Mouse (Mus musculus) embryonic facial prominence, embryonic 15.5 days (tissue): ENCODE results near the gene Spef1. TPM values are rescaled to one million over a fixed set of nuclear protein-coding genes. Genes with fewer than 3 reads are reported as not detected.

Experiments used
- ATAC-seq: fragments of 200-750 bp; cut with Nextera tagmentation; 2 replicates; pipeline ENCODE4 v1.8.0; 2017; ENCODE audit warnings: low read depth, moderate TSS enrichment; ENCODE audit not compliant: insufficient number of reproducible peaks, low FRiP score, low TSS enrichment
- H3K27ac ChIP-seq: fragments of 300-500 bp; sonication (generic); replicated peaks from 2 replicates; pipeline ENCODE4 v1.5.1; 2015; ENCODE audit warnings: mild to moderate bottlenecking, inconsistent platforms
- H3K27me3 ChIP-seq: fragments of 300-500 bp; sonication (generic); 2 replicates; pipeline ENCODE4 v1.6.1; 2015; ENCODE audit warnings: inconsistent platforms
- H3K36me3 ChIP-seq: fragments of 300-500 bp; sonication (generic); 2 replicates; pipeline ENCODE4 v1.6.1; 2015; ENCODE audit warnings: mild to moderate bottlenecking, inconsistent platforms
- H3K4me1 ChIP-seq: fragments of 300-500 bp; sonication (generic); 2 replicates; pipeline ENCODE4 v1.6.1; 2015; ENCODE audit warnings: inconsistent platforms
- H3K4me2 ChIP-seq: fragments of 300-500 bp; sonication (generic); replicated peaks from 2 replicates; pipeline ENCODE4 v1.6.1; 2015; ENCODE audit warnings: mild to moderate bottlenecking, inconsistent platforms
- H3K4me3 ChIP-seq: fragments of 300-500 bp; sonication (generic); replicated peaks from 2 replicates; pipeline ENCODE4 v1.5.1; 2015; ENCODE audit warnings: mild to moderate bottlenecking, inconsistent platforms
- H3K9ac ChIP-seq: fragments of 300-500 bp; sonication (generic); 2 replicates; pipeline ENCODE4 v1.6.1; 2015; ENCODE audit warnings: inconsistent platforms
- H3K9me3 ChIP-seq: fragments of 300-500 bp; sonication (generic); replicated peaks from 2 replicates; pipeline ENCODE4 v1.6.1; 2016; ENCODE audit warnings: inconsistent platforms
- WGBS: fragments of 180-500 bp; shearing (Covaris S2); methylation state at CpG from one replicate; pipeline ENCODE4 v1.1.7; 2015; 5-methylcytosine and 5-hydroxymethylcytosine counted together
- polyA plus RNA-seq: library from polyadenylated mRNA; unstranded; fragments of >200 nt; fragmentation: Nextera tagmentation; extraction: Ambion mirVana; gene quantifications from 2 replicates; pipeline ENCODE4 v1.2.1, GENCODE M21; 2015

Spef1 gene
- polyA plus RNA-seq, 1 experiment from 2014 or later: 15.2 TPM

GRCm38 (mm10) chr2:131170936-131171335, 16.1 kb downstream of the Spef1 start:
- ATAC-seq: no peak
- WGBS: 25% methylated on average over 9 of the region's 9 CpGs
- H3K4me3 ChIP-seq: peak overlapping the region; percentile 34
- H3K4me2 ChIP-seq: peak overlapping the region; percentile 56
- H3K4me1 ChIP-seq: peaks cover 38% of the 10 kb centered on the region
- no peak overlapping the region for H3K27ac ChIP-seq
- H3K36me3 ChIP-seq: no peaks in the 10 kb centered on the region
- peaks cover 26% of the 10 kb centered on the region for H3K27me3 ChIP-seq
- H3K9ac ChIP-seq: no peak overlapping the region
- no peaks in the 10 kb centered on the region for H3K9me3 ChIP-seq

- Histone ChIP-seq H3K27ac (no peak overlapping the region), H3K9ac (no peak overlapping the region), H3K27me3 (peaks cover 26% of the 10 kb centered on the region), H3K4me2 (no peak overlapping the region), H3K4me3 (no peak overlapping the region), H3K4me1 (peaks cover 26% of the 10 kb centered on the region), H3K9me3 (no peaks in the 10 kb centered on the region), H3K36me3 (no peaks in the 10 kb centered on the region)
- no peak for ATAC-seq
- WGBS: 55% methylated on average over 1 of the region's 1 CpGs
Observed at GRCm38 (mm10) chr2:131168914-131169313, 18.2 kb downstream of the Spef1 start.

DNA sequence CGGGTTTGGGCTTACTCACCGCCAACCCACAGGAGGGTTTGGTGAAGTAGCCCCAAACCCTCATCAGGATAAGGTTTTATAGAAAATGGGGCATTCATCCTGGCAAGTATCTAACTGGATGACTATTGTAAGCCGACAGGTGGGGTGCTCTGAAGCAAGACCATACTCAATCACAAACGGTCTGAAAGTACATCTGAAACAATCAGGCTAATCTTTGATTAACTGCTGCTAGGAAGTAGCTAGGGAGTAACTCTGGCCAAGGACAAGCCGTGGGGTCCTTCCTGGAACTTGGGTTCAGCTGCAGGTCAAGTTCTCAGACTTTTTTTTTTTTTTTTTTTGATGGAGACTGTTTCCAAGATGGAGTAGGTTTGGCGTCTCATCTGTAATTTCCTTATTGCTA, 19.1 kb downstream of the Spef1 start:
- Histone ChIP-seq H3K36me3 (no peaks in the 10 kb centered on the region), H3K27me3 (peaks cover 22% of the 10 kb centered on the region), H3K4me2 (no peak overlapping the region), H3K4me1 (peaks cover 28% of the 10 kb centered on the region), H3K27ac (no peak overlapping the region), H3K4me3 (no peak overlapping the region), H3K9me3 (no peaks in the 10 kb centered on the region), H3K9ac (no peak overlapping the region)
- ATAC-seq: no peak
- WGBS: 81% methylated on average over 6 of the region's 6 CpGs

DNA sequence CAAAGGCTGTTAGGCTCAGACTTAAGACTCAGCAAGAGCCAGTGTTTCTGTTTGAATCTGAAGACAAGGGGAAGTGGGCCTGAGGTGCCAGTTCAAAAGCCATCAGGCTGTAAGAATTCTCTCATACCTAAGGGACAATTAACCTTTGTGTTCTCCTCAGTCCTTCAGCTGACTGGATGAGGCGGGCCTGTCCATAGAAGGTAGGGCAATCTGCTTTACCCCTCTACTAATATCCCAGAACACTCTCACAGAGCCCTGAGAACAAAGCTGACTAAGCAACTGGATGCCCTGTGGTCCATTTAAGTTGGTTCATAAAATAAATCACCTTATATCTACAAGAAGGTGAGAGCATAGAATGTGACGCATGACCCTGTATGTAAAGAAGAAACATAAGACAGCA, 20.9 kb downstream of the Spef1 start:
- WGBS: 83% methylated on average over 2 of the region's 2 CpGs
- Histone ChIP-seq H3K4me2 (no peak overlapping the region), H3K27ac (no peak overlapping the region), H3K9ac (no peak overlapping the region), H3K4me3 (no peak overlapping the region), H3K36me3 (no peaks in the 10 kb centered on the region), H3K4me1 (peaks cover 20% of the 10 kb centered on the region), H3K27me3 (peaks cover 4% of the 10 kb centered on the region; the same call in 1 of the 2 replicates), H3K9me3 (no peaks in the 10 kb centered on the region)
- ATAC-seq: no peak

DNA sequence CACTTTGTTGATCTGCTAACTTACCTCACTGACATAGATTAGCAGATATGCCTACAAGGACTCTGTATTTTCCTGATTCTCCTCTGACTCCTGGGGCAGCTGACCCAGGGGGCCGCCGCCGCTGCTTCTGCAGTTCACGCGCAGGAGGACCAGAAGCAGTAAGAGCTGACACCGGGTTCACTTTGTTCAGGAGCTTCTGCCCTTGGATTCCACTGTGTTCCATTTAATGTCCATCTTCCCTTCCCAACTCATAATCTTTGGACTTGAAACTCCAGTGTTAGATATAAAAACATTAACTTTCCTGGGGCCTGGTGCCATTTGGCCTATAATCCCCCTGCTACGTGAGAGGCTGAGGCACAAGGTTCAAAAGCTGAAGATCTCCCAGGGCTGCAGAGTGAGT, 23.2 kb downstream of the Spef1 start:
- 59% methylated on average over 7 of the region's 7 CpGs for WGBS
- Histone ChIP-seq H3K27me3 (no peaks in the 10 kb centered on the region), H3K4me2 (no peak overlapping the region), H3K9ac (no peak overlapping the region), H3K27ac (peak overlapping the region; percentile 58), H3K4me3 (no peak overlapping the region), H3K9me3 (no peaks in the 10 kb centered on the region), H3K4me1 (peaks cover 16% of the 10 kb centered on the region), H3K36me3 (no peaks in the 10 kb centered on the region)
- no peak for ATAC-seq

- Histone ChIP-seq H3K4me3 (peak overlapping the region; percentile 77), H3K4me1 (peaks cover 20% of the 10 kb centered on the region), H3K9me3 (no peaks in the 10 kb centered on the region), H3K36me3 (peaks cover under 1% of the 10 kb centered on the region; the same call in 1 of the 2 replicates), H3K4me2 (peak overlapping the region; percentile 93), H3K27ac (peak overlapping the region; percentile 95), H3K27me3 (no peaks in the 10 kb centered on the region), H3K9ac (peak overlapping the region; percentile 60)
- WGBS: under 1% methylated on average over 17 of the region's 17 CpGs
- peak; percentile 6; the same call in 1 of the 2 replicates for ATAC-seq
Observed at GRCm38 (mm10) chr2:131160671-131161111, 26.4 kb downstream of the Spef1 start.

- Histone ChIP-seq H3K36me3 (peaks cover 6% of the 10 kb centered on the region; the same call in 1 of the 2 replicates), H3K9ac (peak within 1 kb of the TSS; percentile 90), H3K27ac (peak within 1 kb of the TSS; percentile 95), H3K4me1 (peaks cover 20% of the 10 kb centered on the region), H3K4me3 (peak within 1 kb of the TSS; percentile 77), H3K27me3 (no peaks in the 10 kb centered on the region), H3K4me2 (peak within 1 kb of the TSS; percentile 93), H3K9me3 (no peaks in the 10 kb centered on the region)
- WGBS: under 1% methylated on average over 54 of the region's 54 CpGs
- ATAC-seq: peak; percentile 97
Observed at GRCm38 (mm10) chr2:131159938-131160581, 27.0 kb downstream of the Spef1 start, which contains the start of gene 1700037H04Rik. 1700037H04Rik (minus strand) TSS chr2:131160081.

- no peaks in the 10 kb centered on the region for H3K27me3 ChIP-seq
- peak overlapping the region; percentile 77 for H3K4me3 ChIP-seq
- H3K9me3 ChIP-seq: no peaks in the 10 kb centered on the region
- peak overlapping the region; percentile 90 for H3K9ac ChIP-seq
- peaks cover 20% of the 10 kb centered on the region for H3K4me1 ChIP-seq
- peak overlapping the region; percentile 93 for H3K4me2 ChIP-seq
- peaks cover 6% of the 10 kb centered on the region; the same call in 1 of the 2 replicates for H3K36me3 ChIP-seq
- peak; percentile 48 for ATAC-seq
- peak overlapping the region; percentile 95 for H3K27ac ChIP-seq
- under 1% methylated on average over 18 of the region's 18 CpGs for WGBS
Observed at GRCm38 (mm10) chr2:131159491-131159910, 27.6 kb downstream of the Spef1 start.

- WGBS: 91% methylated on average over 7 of the region's 7 CpGs
- no peak for ATAC-seq
- H3K27me3 ChIP-seq: no peaks in the 10 kb centered on the region
- H3K4me1 ChIP-seq: peaks cover 17% of the 10 kb centered on the region
- H3K36me3 ChIP-seq: peaks cover 11% of the 10 kb centered on the region; the same call in 1 of the 2 replicates
- no peak overlapping the region for H3K9ac ChIP-seq
- H3K4me3 ChIP-seq: no peak overlapping the region
- H3K27ac ChIP-seq: no peak overlapping the region
- H3K9me3 ChIP-seq: no peaks in the 10 kb centered on the region
- no peak overlapping the region for H3K4me2 ChIP-seq
Observed at GRCm38 (mm10) chr2:131156987-131157386, 30.1 kb downstream of the Spef1 start.

GRCm38 (mm10) chr2:131154036-131154435, 33.0 kb downstream of the Spef1 start:
- no peak overlapping the region for H3K4me3 ChIP-seq
- H3K4me2 ChIP-seq: no peak overlapping the region
- WGBS: 91% methylated on average over 4 of the region's 4 CpGs
- no peaks in the 10 kb centered on the region for H3K9me3 ChIP-seq
- H3K36me3 ChIP-seq: peaks cover 30% of the 10 kb centered on the region
- peaks cover 8% of the 10 kb centered on the region for H3K4me1 ChIP-seq
- no peak overlapping the region for H3K27ac ChIP-seq
- no peaks in the 10 kb centered on the region for H3K27me3 ChIP-seq
- no peak overlapping the region for H3K9ac ChIP-seq
- ATAC-seq: no peak

- WGBS: 91% methylated on average over 7 of the region's 7 CpGs
- Histone ChIP-seq H3K36me3 (peaks cover 48% of the 10 kb centered on the region), H3K4me2 (no peak overlapping the region), H3K4me1 (no peaks in the 10 kb centered on the region; the same call in 1 of the 2 replicates), H3K27me3 (no peaks in the 10 kb centered on the region), H3K4me3 (no peak overlapping the region), H3K27ac (no peak overlapping the region), H3K9ac (no peak overlapping the region), H3K9me3 (no peaks in the 10 kb centered on the region)
- ATAC-seq: no peak
Observed at GRCm38 (mm10) chr2:131152166-131152730, 34.8 kb downstream of the Spef1 start.
